Mouse (Mus musculus): ENCODE measurements around the gene Ppm1k.
"Not testable (repeated sequence)": the region's sequence is repeated elsewhere in the genome, so short reads cannot be mapped to it uniquely, and the experiment has no call there.

The Ppm1k gene

GRCm38 (mm10) chr6:57535386-57535936 is at the start of gene Ppm1k:
Gene Ppm1k (minus strand): TSS chr6:57535468.
- peak; percentile 97 for DNase-seq

DNA sequence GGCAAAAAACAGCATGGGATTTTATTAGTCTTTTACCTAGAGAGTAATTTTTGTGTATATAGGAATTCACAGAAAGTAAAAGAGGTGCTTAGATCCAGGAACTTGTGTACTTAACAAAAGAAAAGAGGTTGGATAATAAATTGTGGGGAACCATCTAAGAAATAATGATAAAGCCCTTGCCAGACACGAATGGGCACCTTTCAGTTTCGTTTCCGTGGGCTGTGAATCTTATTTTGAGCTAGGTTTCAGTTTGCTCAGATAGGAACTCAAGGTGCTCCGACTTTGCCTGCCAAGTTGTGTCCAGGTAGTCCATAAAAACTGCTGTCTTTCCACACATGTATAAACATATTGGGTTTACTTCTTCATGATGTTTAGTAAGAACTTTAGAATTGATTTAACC is 47.1 kb upstream of the Ppm1k start:
- no peak for DNase-seq

GRCm38 (mm10) chr6:57581595-57581994 is 46.3 kb upstream of the Ppm1k start:
- DNase-seq, result no peak

DNA sequence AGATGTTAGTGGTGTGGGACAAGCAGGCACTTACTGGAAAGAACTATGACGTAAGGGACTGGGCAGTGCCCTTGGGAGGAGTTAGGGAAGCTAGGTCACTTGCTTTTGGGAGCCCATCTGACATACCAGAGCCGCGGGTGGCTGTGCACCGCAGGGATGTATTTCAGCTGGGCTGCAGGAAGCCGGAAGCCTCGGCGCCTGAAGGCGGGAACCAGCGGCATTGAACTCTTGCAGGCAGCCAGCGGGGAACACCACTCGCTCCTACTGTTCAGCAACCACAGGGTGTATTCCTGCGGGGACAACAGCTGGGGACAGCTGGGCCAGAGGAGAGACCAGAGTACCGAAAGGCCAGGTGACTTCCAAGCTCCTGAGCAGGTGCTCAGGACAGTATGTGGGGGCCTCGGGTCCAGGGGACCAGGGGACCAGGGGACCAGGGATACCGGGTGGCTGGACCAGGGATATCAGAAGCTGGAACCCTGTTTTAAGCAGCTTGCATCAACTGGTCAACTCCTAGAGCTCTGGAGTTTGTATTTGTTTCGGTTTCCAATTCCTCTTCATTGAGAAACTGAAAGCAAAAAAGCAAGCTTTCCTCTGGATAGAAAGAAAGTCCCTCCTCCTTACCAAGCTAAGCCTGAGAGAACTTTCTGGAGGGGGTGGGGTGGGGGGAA is 45.7 kb upstream of the Ppm1k start, which contains the start of gene Herc6:
Gene Herc6 (plus strand): TSS at position 120 of the 668 bp plus-strand sequence.
- DNase-seq, result peak; percentile 10

GRCm38 (mm10) chr6:57571587-57571986 is 36.3 kb upstream of the Ppm1k start:
- no peak for DNase-seq

- peak; percentile 40 for DNase-seq
Observed at GRCm38 (mm10) chr6:57570170-57570974, 35.1 kb upstream of the Ppm1k start.

DNA sequence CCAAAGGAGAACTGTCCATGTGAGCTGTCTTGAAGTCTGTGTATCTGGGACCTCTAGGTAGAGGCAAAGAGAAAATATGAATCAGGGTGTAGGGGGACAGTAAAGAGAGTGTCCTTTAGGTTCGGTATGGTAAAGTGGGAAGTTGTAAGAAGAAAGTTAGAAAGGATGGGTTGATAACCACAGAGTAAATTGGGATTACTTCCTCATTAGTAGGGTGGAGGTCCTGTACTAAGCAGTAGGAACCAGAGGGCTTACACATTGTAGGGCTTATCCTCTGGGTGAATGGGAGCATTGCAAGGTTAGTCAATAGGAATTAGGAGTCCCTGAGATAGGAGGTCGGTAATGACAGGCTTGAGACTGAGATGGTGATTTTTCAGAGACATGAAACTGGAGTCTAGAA is 32.4 kb upstream of the Ppm1k start:
- DNase-seq, result no peak

DNA sequence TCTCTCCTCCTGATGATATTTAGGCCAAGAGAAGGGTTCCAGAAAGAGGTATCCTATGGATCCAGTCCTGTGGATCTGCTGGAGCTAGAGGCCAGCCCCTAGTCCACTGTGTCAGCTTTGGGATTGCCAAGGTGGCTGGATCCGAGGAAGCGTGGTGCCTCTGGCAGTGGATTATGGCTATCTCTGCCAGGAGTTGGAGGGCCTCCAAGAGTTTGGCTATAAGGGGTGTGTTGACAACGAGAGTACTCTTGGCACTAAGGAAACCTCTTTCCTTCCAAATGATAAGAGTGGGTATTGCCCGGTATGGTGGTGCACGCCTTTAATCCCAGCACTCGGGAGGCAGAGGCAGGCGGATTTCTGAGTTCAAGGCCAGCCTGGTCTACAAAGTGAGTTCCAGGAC is 30.2 kb upstream of the Ppm1k start:
- DNase-seq, result no peak

DNA sequence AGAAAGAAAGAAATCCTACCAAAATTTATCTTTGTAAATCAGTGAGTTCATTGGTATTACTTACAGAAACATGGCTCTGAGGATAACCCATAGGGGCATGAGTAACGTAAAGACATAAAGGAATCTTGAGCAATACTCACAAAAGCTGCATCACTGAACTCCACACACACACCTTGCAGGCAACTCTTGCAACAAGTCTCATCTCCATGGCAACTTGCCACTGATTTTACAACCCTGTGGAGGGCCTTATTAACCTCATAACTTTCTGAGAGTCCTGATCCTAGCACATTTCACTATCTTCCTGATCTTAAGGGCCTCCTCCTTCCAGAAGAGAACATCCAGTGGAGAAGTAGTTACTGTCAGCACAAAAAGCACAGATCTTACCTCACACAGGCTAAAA is 28.2 kb upstream of the Ppm1k start:
- no peak for DNase-seq

- no peak for DNase-seq
Observed at GRCm38 (mm10) chr6:57557796-57558317, 22.6 kb upstream of the Ppm1k start.

DNA sequence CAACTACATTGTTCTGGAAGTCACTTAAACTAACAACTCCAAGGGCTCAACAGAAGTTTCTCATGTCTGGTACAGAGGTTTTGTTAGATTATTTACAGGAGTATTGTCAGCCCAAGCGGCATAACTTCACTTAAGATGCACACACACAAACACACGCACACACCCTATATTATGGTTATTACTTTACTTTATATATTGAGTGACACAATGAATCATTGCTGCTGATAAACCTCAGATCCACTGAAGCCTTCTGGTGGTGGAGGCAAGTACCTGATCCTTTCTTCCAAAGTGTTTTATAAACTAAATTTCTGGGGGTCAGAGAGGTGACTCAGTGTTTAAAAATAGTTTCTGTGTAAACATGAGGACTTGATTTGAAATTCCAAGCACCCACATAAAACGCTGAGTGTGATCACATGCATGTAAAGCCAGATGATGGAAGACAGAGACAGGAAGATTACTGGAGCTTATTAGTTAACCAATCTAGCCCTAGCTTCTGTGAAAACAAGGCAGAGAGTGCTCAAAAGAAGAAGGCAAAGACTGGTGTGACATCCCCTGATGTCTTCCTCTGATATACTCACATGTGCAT is 16.0 kb upstream of the Ppm1k start:
- DNase-seq, result no peak

DNA sequence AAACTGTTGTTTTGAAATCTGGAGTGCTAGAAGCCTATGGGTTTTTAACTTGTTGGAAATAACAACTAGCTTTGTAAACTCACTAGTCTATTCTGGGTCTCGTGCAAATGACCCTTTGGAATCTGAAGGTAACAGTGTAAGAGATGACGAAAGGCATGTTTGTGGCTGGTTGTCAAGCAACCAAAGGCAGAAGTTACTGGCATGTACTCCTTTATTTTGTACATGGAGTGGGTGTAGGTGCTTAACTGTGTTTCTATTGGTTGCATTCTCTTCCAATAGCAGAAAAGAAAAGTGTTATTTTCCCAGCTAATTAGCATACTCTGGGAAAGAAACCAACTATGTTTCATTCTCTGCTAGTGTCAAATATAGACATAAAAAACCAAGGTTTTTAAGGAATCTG is 9.6 kb upstream of the Ppm1k start:
- no peak for DNase-seq

- not testable (repeated sequence) for DNase-seq
Observed at GRCm38 (mm10) chr6:57543591-57543990, 8.3 kb upstream of the Ppm1k start.

GRCm38 (mm10) chr6:57541737-57542335 is 6.6 kb upstream of the Ppm1k start:
- no peak for DNase-seq

DNA sequence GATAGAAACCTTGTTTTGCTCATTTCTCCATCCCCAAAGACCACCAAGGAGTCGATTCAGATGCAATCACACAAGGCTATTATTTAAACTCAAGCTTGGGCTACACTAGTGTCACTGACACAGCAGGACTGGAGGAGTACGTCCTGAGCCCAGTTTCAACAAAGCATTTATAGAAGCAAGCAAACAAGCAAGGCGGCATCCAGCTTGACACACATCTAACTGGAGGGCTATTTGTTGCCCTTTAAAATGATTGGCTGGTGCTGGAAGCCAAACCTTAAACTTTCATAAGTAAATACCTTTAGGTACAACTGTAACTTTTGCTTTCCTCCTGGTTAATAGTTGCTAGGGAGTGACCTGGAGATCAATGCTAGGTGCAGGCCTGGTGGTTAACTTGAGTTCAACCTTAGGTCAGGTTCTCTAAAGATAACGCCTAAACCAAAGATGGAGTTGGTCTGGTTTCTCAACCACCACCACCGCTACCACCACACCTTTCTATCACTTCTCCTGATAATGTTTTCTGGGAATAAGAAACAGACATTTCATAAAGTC is 5.8 kb upstream of the Ppm1k start:
- DNase-seq, result no peak

GRCm38 (mm10) chr6:57537887-57538286 is 2.6 kb upstream of the Ppm1k start:
- no peak for DNase-seq

DNA sequence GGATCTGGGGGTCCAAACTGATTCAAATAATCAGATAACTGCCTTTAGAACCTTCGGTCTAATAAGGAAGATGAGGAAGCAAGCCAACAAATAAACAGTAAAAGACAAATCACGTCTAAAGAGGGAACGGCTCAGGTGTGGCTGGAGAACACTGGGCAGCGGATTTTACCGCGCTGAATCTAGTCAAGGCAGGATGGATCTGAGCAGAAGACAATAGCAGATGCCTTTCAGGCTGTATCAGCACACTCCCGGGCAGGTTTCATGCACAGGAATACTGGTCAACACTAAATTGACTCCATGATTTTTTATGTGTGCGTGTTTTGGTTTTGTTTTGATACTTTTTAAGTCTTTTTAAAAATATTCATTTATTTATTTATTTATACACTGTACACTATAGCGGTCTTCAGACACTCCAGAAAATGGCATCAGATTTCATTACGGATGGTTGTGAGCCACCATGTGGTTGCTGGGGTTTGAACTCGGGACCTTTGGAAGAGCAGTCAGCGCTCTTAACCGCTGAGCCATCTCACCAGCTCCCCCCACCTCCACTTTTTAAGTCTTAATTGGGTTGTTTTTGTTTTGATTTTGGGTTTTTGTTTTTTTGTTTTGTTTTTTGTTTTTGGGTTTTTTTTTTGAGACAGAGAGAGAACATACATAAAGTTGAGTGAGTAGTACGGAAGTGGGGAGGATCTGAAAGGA is 852 bp upstream of the Ppm1k start:
- DNase-seq, result peak; percentile 29

DNA sequence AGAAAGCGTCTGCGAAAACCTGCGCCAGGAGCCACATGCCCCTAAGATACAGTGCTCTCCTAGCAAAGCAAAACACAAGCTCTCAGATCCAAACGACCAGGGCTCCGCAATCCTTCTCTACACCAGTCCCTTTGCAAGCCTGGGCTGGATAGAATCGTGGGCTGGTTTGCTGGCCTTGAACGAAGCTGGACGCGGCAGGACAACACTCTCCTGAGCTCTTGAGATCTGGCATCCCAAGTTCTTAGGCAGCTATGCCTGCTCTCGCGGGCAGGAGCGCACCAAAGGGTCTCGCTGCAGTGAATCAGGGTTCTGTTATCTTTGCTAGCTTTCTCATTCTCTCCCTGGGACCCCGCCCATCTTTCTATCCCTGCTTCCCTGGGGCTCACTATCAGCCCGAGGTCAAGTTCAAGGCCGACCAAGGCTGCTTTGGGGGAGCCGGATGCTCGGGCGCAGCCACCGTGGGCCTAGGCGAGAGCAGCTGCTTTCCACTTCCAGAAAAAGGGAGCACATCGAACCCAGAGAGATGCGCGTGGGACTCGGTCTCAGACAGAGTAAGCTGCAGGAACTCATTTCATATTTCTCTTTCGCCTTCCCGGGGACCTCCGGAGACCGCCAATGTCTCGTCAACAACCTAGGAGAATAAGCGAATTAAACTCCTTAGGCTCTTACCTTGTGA is 519 bp downstream of the Ppm1k start:
- DNase-seq, result peak; percentile 50

DNA sequence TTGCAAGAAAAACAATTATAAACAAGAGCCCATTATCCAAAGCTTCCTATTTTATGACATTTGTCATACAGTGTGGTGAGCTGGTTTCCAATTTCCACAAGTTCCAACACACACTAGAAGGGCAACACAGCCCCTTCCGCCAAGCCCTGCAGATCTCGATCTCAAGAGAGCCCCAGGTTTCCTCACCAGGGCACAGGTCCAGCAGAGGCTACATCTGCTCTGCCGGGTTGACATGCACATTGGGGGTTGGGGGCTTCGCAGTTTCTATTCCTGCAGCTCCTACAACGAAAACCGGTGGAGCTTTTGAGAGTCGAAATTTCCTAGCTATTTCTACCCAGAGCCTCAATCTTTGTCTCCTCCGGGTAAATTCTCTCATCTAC is 1.0 kb downstream of the Ppm1k start:
- peak; percentile 34 for DNase-seq

- no peak for DNase-seq
Observed at GRCm38 (mm10) chr6:57533410-57533809, 1.9 kb downstream of the Ppm1k start.

- no peak for DNase-seq
Observed at GRCm38 (mm10) chr6:57532022-57532421, 3.2 kb downstream of the Ppm1k start.
